Mouse (Mus musculus): ENCODE measurements around the gene Megf8. TPM values are rescaled to one million over a fixed set of nuclear protein-coding genes. Genes with fewer than 3 reads are reported as not detected.

Gene Megf8
- polyA plus RNA-seq (2015; fragmentation: Nextera tagmentation; extraction: Ambion mirVana) = 8.1 and 9.2 TPM in 2 replicates

DNA sequence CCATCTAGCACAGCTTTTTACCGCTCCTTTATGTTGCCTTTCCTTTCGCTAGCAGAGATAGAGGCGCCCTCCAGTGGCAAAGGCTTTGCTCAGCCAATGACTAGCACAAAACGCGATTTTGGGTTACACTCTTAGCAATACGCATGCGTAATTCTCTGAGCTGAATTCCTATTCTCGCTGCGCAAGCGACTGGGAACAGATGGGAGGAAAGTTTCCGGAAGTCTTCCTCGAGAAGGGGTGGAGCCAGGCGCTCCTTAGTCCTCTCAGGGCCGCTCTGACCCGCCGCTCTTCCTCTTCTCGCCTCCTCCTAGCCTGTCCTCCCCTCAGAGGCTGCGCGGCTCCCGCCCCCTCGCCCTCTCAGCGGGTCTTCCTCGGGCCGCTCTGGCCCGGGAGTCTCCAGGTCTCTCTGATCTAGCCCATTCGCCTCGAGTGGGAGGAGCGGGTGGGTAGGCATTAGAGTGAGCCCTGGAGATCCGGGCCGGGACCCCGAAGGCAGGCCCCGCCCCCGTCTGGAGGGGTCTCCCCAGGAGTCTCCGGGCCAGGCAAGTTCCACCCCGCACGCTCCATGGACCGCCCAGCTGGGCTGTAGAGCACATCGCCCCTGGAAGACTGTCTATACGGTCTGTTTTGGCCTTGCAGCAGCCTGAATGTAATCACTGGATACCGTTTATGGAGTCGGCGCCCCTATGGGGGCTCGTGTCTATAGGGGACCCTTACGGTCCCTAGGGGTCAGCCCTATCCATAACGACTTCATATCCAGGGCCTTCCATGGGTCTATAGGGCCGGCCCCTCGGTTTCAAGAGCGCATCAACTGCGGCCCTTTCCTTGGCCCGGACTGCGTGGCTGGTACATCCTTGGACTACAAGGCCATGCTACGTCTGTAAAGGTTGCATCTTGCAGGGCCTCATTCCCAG lies at the start of gene Megf8:
Gene Megf8, plus strand, starts transcription at position 633 of the 914 bp plus-strand sequence.
- ATAC-seq = peak; percentile 98
- Histone ChIP-seq H3K4me3 (replicated peaks) (peak within 1 kb of the TSS; percentile 61), H3K36me3 (no peaks in the 10 kb centered on the region), H3K9ac (peak within 1 kb of the TSS; percentile 70), H3K27me3 (replicated peaks) (peaks cover 41% of the 10 kb centered on the region), H3K27ac (peak within 1 kb of the TSS; percentile 82), H3K4me1 (replicated peaks) (peaks cover 31% of the 10 kb centered on the region), H3K4me2 (replicated peaks) (peak within 1 kb of the TSS; percentile 96), H3K9me3 (no peaks in the 10 kb centered on the region)
- under 1% methylated on average over 52 of the region's 52 CpGs for WGBS

DNA sequence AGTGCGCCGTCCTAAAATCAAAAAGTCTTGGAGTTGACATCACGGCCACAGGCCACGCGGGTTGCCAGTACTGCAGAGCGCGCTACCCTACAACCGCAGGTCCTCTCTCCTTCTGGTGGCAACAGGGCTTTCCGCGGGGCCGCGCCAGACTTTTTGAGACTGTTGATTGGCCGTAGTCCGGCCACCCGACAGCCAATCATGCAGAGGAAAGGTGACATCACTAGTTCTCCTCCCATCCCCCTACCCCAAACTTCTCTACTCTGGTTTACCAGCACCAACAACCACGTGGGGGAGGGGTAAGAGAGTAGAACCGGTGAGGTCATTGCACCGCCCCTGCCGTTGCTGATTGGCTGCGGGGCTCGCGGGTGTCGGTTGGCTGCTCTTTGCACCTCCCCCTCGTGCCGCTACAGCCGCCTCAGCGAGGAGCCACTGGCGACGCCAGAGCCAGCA lies 49.6 kb upstream of the Megf8 start, which contains the start of gene Cic:
Gene Cic, plus strand, starts transcription at position 404 of the 450 bp plus-strand sequence.
- peak; percentile 91 for ATAC-seq
- peak within 1 kb of the TSS; percentile 73 for H3K9ac ChIP-seq
- WGBS = under 1% methylated on average over 29 of the region's 29 CpGs
- peaks cover 13% of the 10 kb centered on the region for H3K4me1 ChIP-seq (replicated peaks)
- peaks cover 14% of the 10 kb centered on the region; the same call in 1 of the 2 replicates for H3K36me3 ChIP-seq
- H3K27ac ChIP-seq = peak within 1 kb of the TSS; percentile 90
- peak within 1 kb of the TSS; percentile 73 for H3K4me3 ChIP-seq (replicated peaks)
- peak within 1 kb of the TSS; percentile 74 for H3K4me2 ChIP-seq (replicated peaks)
- H3K27me3 ChIP-seq (replicated peaks) = no peaks in the 10 kb centered on the region
- no peaks in the 10 kb centered on the region for H3K9me3 ChIP-seq

- H3K27me3 ChIP-seq (replicated peaks) = no peaks in the 10 kb centered on the region
- WGBS = under 1% methylated on average over 33 of the region's 33 CpGs
- peak overlapping the region; percentile 90 for H3K27ac ChIP-seq
- H3K9me3 ChIP-seq = no peaks in the 10 kb centered on the region
- ATAC-seq = peak; percentile 97
- peaks cover 14% of the 10 kb centered on the region for H3K36me3 ChIP-seq
- peak overlapping the region; percentile 73 for H3K9ac ChIP-seq
- H3K4me1 ChIP-seq (replicated peaks) = peaks cover 13% of the 10 kb centered on the region
- H3K4me2 ChIP-seq (replicated peaks) = peak overlapping the region; percentile 74
- H3K4me3 ChIP-seq (replicated peaks) = peak overlapping the region; percentile 73
These were observed 49.1 kb upstream of the Megf8 start for GRCm38 (mm10) chr7:25267751-25268463.

DNA sequence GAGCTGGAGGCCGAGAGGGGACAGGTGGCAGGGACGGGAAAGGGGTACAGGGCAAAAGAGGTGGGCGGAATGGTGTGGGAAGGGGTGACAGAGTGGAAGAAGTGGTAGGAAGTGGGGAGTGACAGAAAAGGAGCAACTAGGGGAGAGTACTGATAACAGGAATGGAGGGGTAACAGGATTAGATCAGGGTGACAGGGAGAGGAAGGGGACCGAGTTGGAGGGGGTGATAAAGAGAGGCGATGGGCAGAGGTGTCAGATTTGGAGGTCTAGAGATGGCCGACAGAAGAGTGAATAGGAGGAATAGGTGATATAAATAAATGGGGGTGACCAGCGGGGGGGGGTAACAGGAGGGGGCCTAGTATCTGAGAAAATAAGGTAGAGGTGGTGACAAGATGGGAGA lies 48.4 kb upstream of the Megf8 start:
- H3K9ac ChIP-seq = peak overlapping the region; percentile 73
- WGBS = 1% methylated on average over 7 of the region's 7 CpGs

DNA sequence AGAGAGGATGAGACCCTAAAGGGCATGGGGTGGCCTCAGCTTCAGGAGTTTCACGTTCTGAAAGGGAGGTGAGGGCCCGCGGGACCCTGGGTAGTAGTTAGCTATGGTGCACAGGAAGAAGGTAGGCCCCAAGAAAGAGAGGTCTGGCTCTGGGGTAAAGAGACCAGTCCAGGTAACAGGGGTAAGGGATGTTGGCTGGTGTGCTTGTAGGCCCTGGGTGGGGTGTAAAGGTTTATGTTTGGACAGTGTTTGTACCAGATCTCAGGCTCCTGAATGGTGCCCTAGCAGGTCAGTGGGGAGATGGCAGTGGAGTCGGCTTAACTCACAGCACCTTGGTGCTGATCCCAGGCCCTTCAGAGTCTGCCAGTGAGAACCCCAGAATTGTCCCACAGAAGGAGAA lies 47.9 kb upstream of the Megf8 start:
- peak overlapping the region; percentile 73 for H3K4me3 ChIP-seq (replicated peaks)
- peak overlapping the region; percentile 73; the same call in 1 of the 2 replicates for H3K27ac ChIP-seq
- peak overlapping the region; percentile 73 for H3K9ac ChIP-seq
- peaks cover 22% of the 10 kb centered on the region for H3K36me3 ChIP-seq
- no peaks in the 10 kb centered on the region for H3K27me3 ChIP-seq (replicated peaks)
- H3K4me2 ChIP-seq (replicated peaks) = peak overlapping the region; percentile 74
- 40% methylated on average over 4 of the region's 4 CpGs for WGBS
- peaks cover 22% of the 10 kb centered on the region for H3K4me1 ChIP-seq (replicated peaks)
- ATAC-seq = no peak
- H3K9me3 ChIP-seq = no peaks in the 10 kb centered on the region

More for the DNA sequence above, 48.4 kb upstream of the Megf8 start:
- Histone ChIP-seq H3K27me3 (replicated peaks) (no peaks in the 10 kb centered on the region), H3K4me3 (replicated peaks) (peak overlapping the region; percentile 73), H3K36me3 (peaks cover 21% of the 10 kb centered on the region), H3K9me3 (no peaks in the 10 kb centered on the region), H3K4me1 (replicated peaks) (peaks cover 18% of the 10 kb centered on the region), H3K4me2 (replicated peaks) (peak overlapping the region; percentile 74), H3K27ac (peak overlapping the region; percentile 73)
- ATAC-seq = no peak

GRCm38 (mm10) chr7:25269545-25270271 lies 47.3 kb upstream of the Megf8 start:
- Histone ChIP-seq H3K4me2 (replicated peaks) (peak overlapping the region; percentile 74), H3K9me3 (no peaks in the 10 kb centered on the region), H3K9ac (peak overlapping the region; percentile 73; the same call in 1 of the 2 replicates), H3K27me3 (replicated peaks) (no peaks in the 10 kb centered on the region), H3K4me1 (replicated peaks) (peaks cover 28% of the 10 kb centered on the region), H3K27ac (0 out of 2 replicates have a peak overlapping the region, but pooled peaks have one; percentile 23), H3K36me3 (peaks cover 22% of the 10 kb centered on the region), H3K4me3 (replicated peaks) (peak overlapping the region; percentile 73)
- no peak for ATAC-seq
- 84% methylated on average over 8 of the region's 8 CpGs for WGBS

DNA sequence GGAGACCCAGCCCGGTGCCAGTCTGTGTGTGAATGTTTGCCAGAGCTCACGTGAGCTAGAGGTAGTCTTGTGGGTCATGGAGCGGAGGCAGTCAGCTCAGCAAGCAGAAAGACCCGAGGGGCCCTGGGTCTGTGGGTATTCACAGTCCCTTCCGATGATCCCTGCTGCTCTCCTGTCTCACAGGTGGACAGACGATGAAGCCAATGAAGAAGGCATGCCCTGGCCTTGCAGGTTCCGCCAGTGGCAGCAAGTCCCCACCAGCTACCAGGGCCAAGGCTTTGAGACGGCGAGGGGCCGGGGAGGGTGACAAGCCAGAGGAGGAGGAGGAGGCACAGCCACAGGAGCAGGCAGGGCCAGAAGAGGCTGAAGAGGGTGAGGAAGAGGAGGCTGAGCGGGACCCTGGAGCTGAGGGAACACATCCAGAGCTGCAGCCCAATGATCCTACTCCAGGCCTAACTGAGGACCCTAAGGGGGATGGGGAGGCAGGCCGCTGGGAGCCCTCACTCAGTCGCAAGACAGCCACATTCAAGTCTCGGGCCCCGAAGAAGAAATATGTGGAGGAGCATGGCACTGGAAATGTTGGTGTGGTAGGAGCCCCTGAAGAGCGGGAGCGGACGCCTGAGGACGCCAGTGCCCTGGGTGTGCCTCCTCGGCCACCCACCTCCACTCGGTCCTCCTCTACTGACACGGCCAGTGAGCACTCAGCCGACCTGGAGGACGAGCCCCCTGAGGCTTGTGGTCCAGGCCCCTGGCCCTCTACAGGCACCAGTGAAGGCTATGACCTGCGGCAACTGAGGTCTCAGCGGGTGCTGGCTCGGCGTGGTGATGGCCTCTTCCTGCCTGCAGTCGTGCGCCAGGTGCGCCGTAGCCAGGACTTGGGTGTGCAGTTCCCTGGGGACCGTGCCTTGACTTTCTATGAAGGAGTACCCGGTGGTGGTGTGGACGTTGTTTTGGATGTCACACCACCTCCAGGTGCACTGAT lies 46.0 kb upstream of the Megf8 start:
- Histone ChIP-seq H3K27me3 (replicated peaks) (no peaks in the 10 kb centered on the region), H3K9me3 (no peaks in the 10 kb centered on the region), H3K4me2 (replicated peaks) (no peak overlapping the region), H3K4me3 (replicated peaks) (no peak overlapping the region), H3K27ac (no peak overlapping the region), H3K9ac (no peak overlapping the region), H3K4me1 (replicated peaks) (peaks cover 41% of the 10 kb centered on the region), H3K36me3 (peaks cover 22% of the 10 kb centered on the region)
- WGBS = 91% methylated on average over 35 of the region's 35 CpGs
- no peak for ATAC-seq

GRCm38 (mm10) chr7:25271651-25272444 lies 45.1 kb upstream of the Megf8 start:
- Histone ChIP-seq H3K27ac (no peak overlapping the region), H3K27me3 (replicated peaks) (no peaks in the 10 kb centered on the region), H3K4me3 (replicated peaks) (no peak overlapping the region), H3K4me2 (replicated peaks) (no peak overlapping the region), H3K9me3 (no peaks in the 10 kb centered on the region), H3K9ac (no peak overlapping the region), H3K4me1 (replicated peaks) (peaks cover 44% of the 10 kb centered on the region), H3K36me3 (peaks cover 22% of the 10 kb centered on the region)
- no peak for ATAC-seq
- 88% methylated on average over 30 of the region's 30 CpGs for WGBS

- no peak overlapping the region for H3K9ac ChIP-seq
- 88% methylated on average over 38 of the region's 38 CpGs for WGBS
- H3K4me3 ChIP-seq (replicated peaks) = no peak overlapping the region
- peaks cover 22% of the 10 kb centered on the region for H3K36me3 ChIP-seq
- H3K9me3 ChIP-seq = no peaks in the 10 kb centered on the region
- no peak for ATAC-seq
- no peak overlapping the region for H3K4me2 ChIP-seq (replicated peaks)
- peaks cover 45% of the 10 kb centered on the region for H3K4me1 ChIP-seq (replicated peaks)
- no peaks in the 10 kb centered on the region for H3K27me3 ChIP-seq (replicated peaks)
- H3K27ac ChIP-seq = no peak overlapping the region
These were observed 44.3 kb upstream of the Megf8 start for GRCm38 (mm10) chr7:25272445-25273258.

Data from intestine, embryonic 15.5 days (tissue).